Mouse (Mus musculus): ENCODE data around the gene Lrrc8d. TPM values are rescaled to one million over a fixed set of nuclear protein-coding genes. Genes with fewer than 3 reads are reported as not detected.

Lrrc8d gene
- total and polyA plus RNA-seq, 3 experiments: 7.0 to 26.1 (median 16.6) TPM

GRCm38 (mm10) chr5:105833923-105834322, 134.2 kb downstream of the Lrrc8d start:
- Histone ChIP-seq H3K36me3 (replicated peaks in 1 of 2; ENCODE audit: control insufficient read depth in 1 of 2, insufficient read depth in 1 of 2, low read length in 1 of 2) (no peaks in the 10 kb centered on the region), H3K4me2 (ENCODE audit: insufficient read depth, low read depth, poor library complexity, severe bottlenecking) (no peak overlapping the region), H3K9ac (ENCODE audit: insufficient read depth, low read depth) (no peak overlapping the region), H3K4me1 (ENCODE audit: control insufficient read depth in 1 of 2, insufficient read depth in 2 of 2) (no peaks in the 10 kb centered on the region), H3K4me3 (replicated peaks in 1 of 3; ENCODE audit: low read depth in 2 of 3, low read length in 2 of 3, poor library complexity in 1 of 3) (no peak overlapping the region), H3K27ac (ENCODE audit: insufficient read depth, low read depth) (no peak overlapping the region), H3K79me2 (replicated peaks; ENCODE audit: control insufficient read depth, extremely low read depth, insufficient read depth, poor library complexity, severe bottlenecking) (no peaks in the 10 kb centered on the region), H3K27me3 (replicated peaks) (no peaks in the 10 kb centered on the region), H3K9me3 (replicated peaks; ENCODE audit: low read length) (no peaks in the 10 kb centered on the region)
- in situ Hi-C loops (cut with MboI; ENCODE audit: low pct_ligation_motif_present, low pct_unique_long_range_greater_than_20kb, low sequenced_read_pairs) (no loop called here), dilution Hi-C loops (cut with MboI; ENCODE audit: extremely low pct_ligation_motif_present, extremely low pct_unique_long_range_greater_than_20kb, low sequenced_read_pairs) (no loop called here)
- no peak for TF ChIP-seq JUND (conservative IDR thresholded peaks at IDR 0.05; ENCODE audit: low read depth, low read length)
- no peak for DNase-seq (ENCODE audit: extremely low read depth)

DNA sequence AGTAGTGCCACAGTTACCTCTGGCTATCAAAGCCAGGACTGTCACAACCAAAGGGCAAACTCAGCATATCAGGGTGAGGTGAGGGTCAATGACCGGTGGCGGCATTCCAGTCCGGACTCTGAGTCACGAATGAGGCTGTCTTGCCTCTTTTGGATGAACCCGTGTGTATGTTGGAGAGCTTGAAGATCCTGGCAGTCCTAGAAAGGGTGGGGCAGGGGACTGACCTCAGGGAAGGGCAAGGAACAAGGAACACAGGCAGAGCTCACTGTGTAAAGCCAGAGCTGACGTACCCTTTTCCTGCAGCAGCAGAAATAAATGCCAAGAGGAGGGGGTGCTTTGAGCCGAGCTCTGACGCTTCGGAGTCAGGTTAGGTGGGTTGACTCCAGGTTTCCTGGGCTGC, 136.2 kb downstream of the Lrrc8d start:
- in situ Hi-C loops (cut with MboI; ENCODE audit: low pct_ligation_motif_present, low pct_unique_long_range_greater_than_20kb, low sequenced_read_pairs) (no loop called here), dilution Hi-C loops (cut with MboI; ENCODE audit: extremely low pct_ligation_motif_present, extremely low pct_unique_long_range_greater_than_20kb, low sequenced_read_pairs) (no loop called here)
- Histone ChIP-seq H3K27me3 (replicated peaks) (no peaks in the 10 kb centered on the region), H3K36me3 (replicated peaks in 1 of 2; ENCODE audit: control insufficient read depth in 1 of 2, insufficient read depth in 1 of 2, low read length in 1 of 2) (no peaks in the 10 kb centered on the region), H3K27ac (ENCODE audit: insufficient read depth, low read depth) (no peak overlapping the region), H3K9me3 (replicated peaks; ENCODE audit: low read length) (no peaks in the 10 kb centered on the region), H3K4me1 (ENCODE audit: control insufficient read depth in 1 of 2, insufficient read depth in 2 of 2) (no peaks in the 10 kb centered on the region), H3K4me2 (ENCODE audit: insufficient read depth, low read depth, poor library complexity, severe bottlenecking) (no peak overlapping the region), H3K4me3 (replicated peaks in 1 of 3; ENCODE audit: low read depth in 2 of 3, low read length in 2 of 3, poor library complexity in 1 of 3) (no peak overlapping the region), H3K9ac (ENCODE audit: insufficient read depth, low read depth) (no peak overlapping the region), H3K79me2 (replicated peaks; ENCODE audit: control insufficient read depth, extremely low read depth, insufficient read depth, poor library complexity, severe bottlenecking) (no peaks in the 10 kb centered on the region)
- TF ChIP-seq PAX5 (IDR thresholded peaks at IDR 0.05; ENCODE audit: low read length) (no peak), NELFE (IDR thresholded peaks at IDR 0.05; ENCODE audit: low read depth, low read length) (no peak), EP300 (IDR thresholded peaks at IDR 0.05; ENCODE audit: low read length) (no peak), IRF4 (IDR thresholded peaks at IDR 0.05; ENCODE audit: low read depth, low read length) (no peak), SIN3A (IDR thresholded peaks at IDR 0.05; ENCODE audit: low read length) (no peak), JUND (conservative IDR thresholded peaks at IDR 0.05; ENCODE audit: low read depth, low read length) (no peak), USF1 (IDR thresholded peaks at IDR 0.05; ENCODE audit: low read depth, low read length) (no peak), JUN (IDR thresholded peaks at IDR 0.05; ENCODE audit: insufficient read depth, low read depth, low read length) (no peak), E2F4 (IDR thresholded peaks at IDR 0.05; ENCODE audit: insufficient replicate concordance, low read depth, low read length) (no peak), KAT2A (IDR thresholded peaks at IDR 0.05; ENCODE audit: insufficient replicate concordance, low read length) (no peak), MAFK (IDR thresholded peaks at IDR 0.05; ENCODE audit: insufficient replicate concordance, low read length) (no peak), GABPA (IDR thresholded peaks at IDR 0.05; ENCODE audit: insufficient replicate concordance, low read depth, low read length) (no peak), MXI1 (IDR thresholded peaks at IDR 0.05; ENCODE audit: low read depth, low read length) (no peak), RAD21 (IDR thresholded peaks at IDR 0.05; ENCODE audit: low read depth, low read length) (no peak)
- no peak for DNase-seq (ENCODE audit: extremely low read depth)

Measured in CH12.LX (cell line).